8 mouse cellular contexts compared by ENCODE assay signal in the genomic region with DNA sequence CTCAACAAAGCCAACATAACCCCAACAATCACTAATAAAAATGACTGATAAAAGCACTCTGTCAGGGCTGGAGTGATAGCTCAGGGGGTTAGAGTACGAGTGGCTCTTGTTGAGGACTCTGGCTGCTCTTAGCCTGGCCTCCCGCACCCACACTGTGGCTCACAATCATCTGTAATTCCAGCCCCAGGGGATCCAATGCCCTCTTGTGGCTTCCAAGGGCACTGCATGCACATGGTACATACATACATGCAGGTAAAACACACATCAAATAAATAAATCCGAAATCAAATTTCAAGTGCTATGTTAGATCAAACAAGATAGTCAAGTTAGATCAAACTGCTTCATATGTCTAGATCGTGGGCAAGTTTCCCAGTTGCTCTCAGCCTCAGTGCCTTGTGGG. TPM values are rescaled to one million over a fixed set of nuclear protein-coding genes. Genes with fewer than 3 reads are reported as not detected.
A peak's percentile ranks its signal among the peaks of the same experiment; 100 is the strongest.
DNase-seq lines count a peak whose midpoint lies in the region; ATAC-seq and TF ChIP-seq lines count a peak whose summit lies in the region.

No protein-coding gene starts in this region.

- intact Hi-C loops in left cerebral cortex, adult 2 months (cut with DNase I), result loop anchor here (5.0 kb wide), 1 partner anchor 281 kb away; a partner anchor contains a TSS

- peak; percentile 68 for ATAC-seq in megakaryocyte progenitor cell, adult 5-6 weeks (replicated peaks; ENCODE audit: poor library complexity)

- no peaks in the 10 kb centered on the region for H3K4me1 ChIP-seq in MEL (ENCODE audit: control insufficient read depth in 1 of 2, insufficient read depth in 2 of 2, low read length in 2 of 2)
- H3K4me1 ChIP-seq in cortical plate, adult 2 months (ENCODE audit: control insufficient read depth, insufficient read depth, low read length), result peaks cover 3% of the 10 kb centered on the region; the same call in 1 of the 2 replicates

- no peak for TF ChIP-seq POLR2A in MEL (IDR thresholded peaks at IDR 0.05; ENCODE audit: control insufficient read depth in 1 of 2, insufficient read depth in 1 of 2, low read depth in 1 of 2, low read length in 2 of 2, poor library complexity in 1 of 2)
- no peak for TF ChIP-seq POLR2A in cortical plate, adult 2 months (IDR thresholded peaks at IDR 0.05; ENCODE audit: extremely low read depth, insufficient read depth, low read length)

- TF ChIP-seq CTCF in left cerebral cortex, adult 2 months (IDR thresholded peaks at IDR 0.05), result peak; percentile 58
- peak; percentile 71 to 90 (median 82) for TF ChIP-seq CTCF in MEL (IDR thresholded peaks at IDR 0.05 in 2 of 3, conservative IDR thresholded peaks at IDR 0.05 in 1 of 3; ENCODE audit: control insufficient read depth in 1 of 3, insufficient read depth in 1 of 3, low read depth in 2 of 3, low read length in 3 of 3, poor library complexity in 1 of 3, severe bottlenecking in 1 of 3)
- peak; percentile 39 for TF ChIP-seq CTCF in cortical plate, adult 2 months (IDR thresholded peaks at IDR 0.05; ENCODE audit: extremely low read depth, insufficient read depth, low read length)

- H3K9ac ChIP-seq in MEL (ENCODE audit: control insufficient read depth, low read depth, low read length, poor library complexity, severe bottlenecking), result no peak overlapping the region

- no peak overlapping the region for H3K27ac ChIP-seq in left cerebral cortex, adult 2 months
- no peak overlapping the region for H3K27ac ChIP-seq in MEL (ENCODE audit: control insufficient read depth, low read depth, low read length)
- H3K27ac ChIP-seq in cortical plate, adult 2 months (ENCODE audit: insufficient read depth, low read length), result no peak overlapping the region

- DNase-seq in left cerebral cortex, adult 2 months (ENCODE audit: extremely low spot score in 1 of 2, low spot score in 2 of 2), result no peak
- DNase-seq in left cerebral cortex, adult 11 months (ENCODE audit: low spot score), result no peak
- DNase-seq in MEL (ENCODE audit: low read depth, low spot score), result peak; percentile 68
- DNase-seq in frontal cortex, postnatal 14 days (ENCODE audit: low spot score in 2 of 2), result no peak
- DNase-seq in layer of hippocampus, adult 8-10 months (ENCODE audit: low spot score in 2 of 2), result no peak
- DNase-seq in urinary bladder, adult 2 months (ENCODE audit: low spot score), result no peak

- no peaks in the 10 kb centered on the region for H3K36me3 ChIP-seq in MEL (ENCODE audit: control insufficient read depth in 1 of 2, insufficient read depth in 2 of 2, low read length in 2 of 2)

- no peak overlapping the region for H3K4me3 ChIP-seq in left cerebral cortex, adult 2 months
- no peak overlapping the region for H3K4me3 ChIP-seq in MEL (ENCODE audit: control insufficient read depth in 1 of 2, insufficient read depth in 1 of 2, low read depth in 2 of 2, low read length in 2 of 2)
- no peak overlapping the region for H3K4me3 ChIP-seq in cortical plate, adult 2 months (ENCODE audit: insufficient read depth, low read length)

- no peaks in the 10 kb centered on the region for H3K27me3 ChIP-seq in MEL (ENCODE audit: control insufficient read depth in 1 of 2, insufficient read depth in 2 of 2, low read length in 2 of 2)

- TF ChIP-seq EP300 in MEL (IDR thresholded peaks at IDR 0.05; ENCODE audit: low read depth in 1 of 2, low read length in 2 of 2), result no peak

- H3K79me2 ChIP-seq in MEL (ENCODE audit: control insufficient read depth, insufficient read depth, low read length, poor library complexity), result no peaks in the 10 kb centered on the region

- TF ChIP-seq RAD21 in MEL (IDR thresholded peaks at IDR 0.05; ENCODE audit: low read depth, low read length), result peak; percentile 62

- H3K9me3 ChIP-seq in MEL (replicated peaks; ENCODE audit: insufficient read depth, low read length), result no peaks in the 10 kb centered on the region

TF ChIP-seq in MEL, 35 proteins besides CTCF, POLR2A, EP300 and RAD21:
- TF ChIP-seq SMC3 (IDR thresholded peaks at IDR 0.05; ENCODE audit: low read depth, low read length) (peak; percentile 85), ZC3H11A (IDR thresholded peaks at IDR 0.05; ENCODE audit: low read depth, low read length) (peak; percentile 38; the same call in 1 of the 2 replicates), MAFK (IDR thresholded peaks at IDR 0.05; ENCODE audit: borderline replicate concordance, low read depth, low read length) (no peak)

RNA-seq across cellular contexts. Expression of a gene that starts 1.7 kb away (rescaled TPM):
- 10 to 100 TPM; 40.0 to 48.1 TPM for total RNA-seq in left cerebral cortex, adult 2 months (2021)
- 1.2 and 1.4 TPM in 2 replicates for total RNA-seq in MEL (2012; rRNA removed)
- polyA plus RNA-seq in MEL (2012; ENCODE audit: insufficient read depth in 1 of 2, insufficient read length in 2 of 2, low read depth in 1 of 2, low replicate concordance in 2 of 2, missing spikeins in 1 of 2), result 1 to 10 TPM in 1 of 2 experiments, not detected in 1; 1.9 TPM
- 28.5 and 32.7 TPM in 2 replicates for polyA plus RNA-seq in cortical plate, adult 2 months (2012; rRNA removed)
- total RNA-seq in megakaryocyte progenitor cell, adult 5-6 weeks (2015), result 0.59 and 0.88 TPM in 2 replicates
- total RNA-seq in megakaryocyte progenitor cell, adult 5-6 weeks (2017), result 2.2 and 3.2 TPM in 2 replicates
- 10 to 100 TPM; 32.7 to 45.2 (median 39.3) TPM for total RNA-seq in layer of hippocampus, adult 8-10 months (2022)
- 4.2 and 4.6 TPM in 2 replicates for polyA plus RNA-seq in urinary bladder, adult 2 months (2012; rRNA removed)

RNA-seq across cellular contexts. Expression of a gene that starts 20.0 kb away (rescaled TPM):
- 10 to 100 TPM; 39.5 to 45.9 TPM for total RNA-seq in left cerebral cortex, adult 2 months (2021)
- 58.7 and 59.4 TPM in 2 replicates for total RNA-seq in MEL (2012; rRNA removed)
- polyA plus RNA-seq in MEL (2012; ENCODE audit: insufficient read depth in 1 of 2, insufficient read length in 2 of 2, low read depth in 1 of 2, low replicate concordance in 2 of 2, missing spikeins in 1 of 2), result 10 to 100 TPM in 1 of 2 experiments, not detected in 1; 82.7 TPM
- 51.5 and 54.5 TPM in 2 replicates for polyA plus RNA-seq in cortical plate, adult 2 months (2012; rRNA removed)
- total RNA-seq in megakaryocyte progenitor cell, adult 5-6 weeks (2015), result 29.5 and 31.6 TPM in 2 replicates
- 46.3 and 47.9 TPM in 2 replicates for total RNA-seq in megakaryocyte progenitor cell, adult 5-6 weeks (2017)
- 10 to 100 TPM; 38.9 to 41.3 (median 39.7) TPM for total RNA-seq in layer of hippocampus, adult 8-10 months (2022)
- 53.2 and 53.8 TPM in 2 replicates for polyA plus RNA-seq in urinary bladder, adult 2 months (2012; rRNA removed)

RNA-seq across cellular contexts. Expression of a gene that starts 29.6 kb away (rescaled TPM):
- total RNA-seq in left cerebral cortex, adult 2 months (2021), result 10 to 100 TPM; 24.7 to 25.9 TPM
- 12.9 and 15.8 TPM in 2 replicates for total RNA-seq in MEL (2012; rRNA removed)
- 10 to 100 TPM in 1 of 2 experiments, not detected in 1; 21.1 TPM for polyA plus RNA-seq in MEL (2012; ENCODE audit: insufficient read depth in 1 of 2, insufficient read length in 2 of 2, low read depth in 1 of 2, low replicate concordance in 2 of 2, missing spikeins in 1 of 2)
- polyA plus RNA-seq in cortical plate, adult 2 months (2012; rRNA removed), result 41.3 and 47.9 TPM in 2 replicates
- total RNA-seq in megakaryocyte progenitor cell, adult 5-6 weeks (2015), result 6.8 TPM in 2 replicates
- 3.6 and 6.8 TPM in 2 replicates for total RNA-seq in megakaryocyte progenitor cell, adult 5-6 weeks (2017)
- 10 to 100 TPM; 25.1 to 32.1 (median 25.6) TPM for total RNA-seq in layer of hippocampus, adult 8-10 months (2022)
- polyA plus RNA-seq in urinary bladder, adult 2 months (2012; rRNA removed), result 15.1 and 22.3 TPM in 2 replicates

RNA-seq across cellular contexts. Expression of a gene that starts 30.4 kb away (rescaled TPM):
- 1 to 10 TPM; 1.4 to 1.5 TPM for total RNA-seq in left cerebral cortex, adult 2 months (2021)
- total RNA-seq in MEL (2012; rRNA removed), result 1.0 and 1.3 TPM in 2 replicates
- under 1 TPM in 1 of 2 experiments, not detected in 1; 0.65 TPM for polyA plus RNA-seq in MEL (2012; ENCODE audit: insufficient read depth in 1 of 2, insufficient read length in 2 of 2, low read depth in 1 of 2, low replicate concordance in 2 of 2, missing spikeins in 1 of 2)
- 0.79 and 0.87 TPM in 2 replicates for polyA plus RNA-seq in cortical plate, adult 2 months (2012; rRNA removed)
- 0.20 TPM in 1 of 2 replicates, not detected in the other for total RNA-seq in megakaryocyte progenitor cell, adult 5-6 weeks (2015)
- total RNA-seq in megakaryocyte progenitor cell, adult 5-6 weeks (2017), result not detected in 2 replicates
- total RNA-seq in layer of hippocampus, adult 8-10 months (2022), result 1 to 10 TPM in 3 of 4 experiments, under 1 TPM in 1; 0.74 to 1.4 (median 1.1) TPM
- polyA plus RNA-seq in urinary bladder, adult 2 months (2012; rRNA removed), result 1.3 and 2.5 TPM in 2 replicates

RNA-seq across cellular contexts. Expression of a gene that starts 34.8 kb away (rescaled TPM):
- total RNA-seq in left cerebral cortex, adult 2 months (2021), result 10 to 100 TPM; 27.9 to 31.8 TPM
- total RNA-seq in MEL (2012; rRNA removed), result 0.08 TPM in 1 of 2 replicates, not detected in the other
- polyA plus RNA-seq in MEL (2012; ENCODE audit: insufficient read depth in 1 of 2, insufficient read length in 2 of 2, low read depth in 1 of 2, low replicate concordance in 2 of 2, missing spikeins in 1 of 2), result under 1 TPM in 1 of 2 experiments, not detected in 1; 0.33 TPM
- polyA plus RNA-seq in cortical plate, adult 2 months (2012; rRNA removed), result 15.8 and 19.5 TPM in 2 replicates
- not detected in 2 replicates for total RNA-seq in megakaryocyte progenitor cell, adult 5-6 weeks (2015)
- not detected in 2 replicates for total RNA-seq in megakaryocyte progenitor cell, adult 5-6 weeks (2017)
- total RNA-seq in layer of hippocampus, adult 8-10 months (2022), result 10 to 100 TPM; 25.5 to 31.6 (median 28.9) TPM
- 3.8 and 5.5 TPM in 2 replicates for polyA plus RNA-seq in urinary bladder, adult 2 months (2012; rRNA removed)

Comparison
In these comparisons a context has a peak if more than half of its experiments do, and no peak if none do; other contexts are left out.
1. RNA of a gene that starts 1.7 kb away (total RNA-seq): 40.0 to 48.1 TPM in left cerebral cortex, adult 2 months and 32.7 to 45.2 TPM in layer of hippocampus, adult 8-10 months; 0.59 to 3.2 TPM in megakaryocyte progenitor cell, adult 5-6 weeks and 1.2 to 1.4 TPM in MEL; every median in the first group is over 4 times any median in the second.
2. Peak in every context shown above with its lines, with median percentiles within 50 percentile points of each other: CTCF ChIP-seq.